Mouse (Mus musculus) spleen, postnatal 4 days (tissue): ENCODE measurements around the gene Ascc3.
A peak's percentile ranks its signal among the peaks of the same experiment; 100 is the strongest.

Experiments used
- DNase-seq, 2 experiments: peaks; one replicate each; pipeline ENCODE4 v3.0.0; 2022; ENCODE audit warnings: low spot score in 2 of 2

The Ascc3 gene

DNA sequence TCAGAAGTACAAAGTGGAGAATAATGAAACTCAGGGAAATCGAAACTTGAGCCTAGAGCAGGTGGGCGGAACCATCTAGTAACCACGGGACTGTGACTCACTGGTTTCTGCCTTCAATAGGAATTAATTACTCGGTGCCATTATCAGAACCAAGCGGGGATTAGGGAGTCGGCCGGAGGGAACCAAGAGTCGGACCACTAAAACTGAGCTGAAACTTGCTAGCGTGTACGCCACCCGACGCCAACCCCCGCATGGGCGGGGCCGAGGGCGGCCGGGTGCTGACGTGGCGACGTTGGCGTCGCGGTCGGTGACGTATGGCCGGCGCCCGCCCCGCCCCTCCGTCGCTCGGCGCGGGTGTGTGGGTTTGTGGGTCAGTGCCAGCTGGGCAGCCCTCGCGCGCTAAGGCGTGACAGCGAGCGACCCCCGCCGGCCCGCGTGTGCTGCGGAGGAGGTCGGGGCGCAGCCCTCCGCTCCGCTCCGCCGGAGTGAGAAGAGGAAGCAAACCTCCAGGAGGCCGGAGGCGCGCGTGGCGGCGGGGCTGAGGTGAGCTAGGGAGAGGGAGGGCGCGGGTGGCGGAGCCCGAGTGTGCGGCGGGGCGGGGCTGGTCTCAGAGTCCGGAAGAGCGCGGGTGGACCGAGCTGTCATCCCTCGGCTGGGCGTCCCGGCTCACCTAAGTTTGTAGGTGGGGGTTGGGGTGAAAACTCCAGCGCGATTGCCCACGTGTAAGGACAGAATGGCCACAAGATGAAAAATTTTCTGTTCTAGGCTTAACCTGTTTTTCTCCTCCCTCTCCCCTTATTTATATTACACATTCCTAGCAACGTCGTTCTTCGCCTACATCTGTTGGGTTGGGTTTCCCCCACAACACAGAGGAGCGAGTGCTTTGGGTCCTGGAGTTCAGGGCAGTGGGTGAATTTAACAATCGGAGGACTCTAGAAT lies at the start of gene Ascc3:
Gene Ascc3, plus strand, starts transcription at position 315 of the 939 bp plus-strand sequence.
- peak; percentile 91 to 95 for DNase-seq

GRCm38 (mm10) chr10:50584721-50585120 lies 7.7 kb upstream of the Ascc3 start:
- DNase-seq = no peak

- DNase-seq = no peak
Measured at GRCm38 (mm10) chr10:50586556-50586955, 5.9 kb upstream of the Ascc3 start.

DNA sequence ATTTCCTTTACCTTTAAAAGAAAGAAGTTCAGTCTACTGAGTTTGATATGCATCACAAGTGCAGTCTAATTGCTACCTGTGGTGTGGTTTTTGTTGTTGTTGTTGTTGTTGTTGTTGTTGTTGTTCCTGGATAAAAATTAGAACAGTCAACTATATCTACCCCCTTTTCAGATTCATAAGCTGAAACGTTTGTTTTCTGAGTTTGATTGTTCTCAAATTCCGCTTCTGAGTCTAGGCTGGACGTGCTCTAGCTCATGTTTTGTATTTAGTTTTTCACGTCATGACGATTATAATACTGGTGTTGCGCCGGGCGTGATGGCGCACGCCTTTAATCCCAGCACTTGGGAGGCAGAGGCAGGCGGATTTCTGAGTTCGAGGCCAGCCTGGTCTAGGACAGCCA lies 902 bp downstream of the Ascc3 start:
- no peak for DNase-seq

DNA sequence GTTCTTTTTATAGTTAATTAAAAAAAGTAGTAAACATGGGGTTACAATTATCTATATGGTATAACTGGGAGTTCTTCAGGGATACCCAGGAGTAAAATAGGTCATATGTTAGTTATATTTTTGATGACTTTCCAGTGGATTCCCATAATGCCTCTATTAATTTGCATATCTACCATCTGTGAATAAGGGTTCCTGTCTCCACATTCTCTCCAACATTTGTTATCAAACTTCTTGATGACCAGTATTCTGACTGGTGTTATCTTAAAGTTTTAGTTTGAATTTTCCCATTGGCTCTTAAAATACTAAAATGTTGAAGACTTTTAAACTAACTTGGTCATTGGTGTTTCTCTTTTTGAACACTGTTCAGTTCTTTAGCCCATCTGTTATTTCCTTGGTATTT lies 2.9 kb downstream of the Ascc3 start:
- no peak for DNase-seq

- DNase-seq = no peak
Measured at GRCm38 (mm10) chr10:50604919-50605318, 12.4 kb downstream of the Ascc3 start.

GRCm38 (mm10) chr10:50613840-50614239 lies 21.4 kb downstream of the Ascc3 start:
- DNase-seq = no peak

DNA sequence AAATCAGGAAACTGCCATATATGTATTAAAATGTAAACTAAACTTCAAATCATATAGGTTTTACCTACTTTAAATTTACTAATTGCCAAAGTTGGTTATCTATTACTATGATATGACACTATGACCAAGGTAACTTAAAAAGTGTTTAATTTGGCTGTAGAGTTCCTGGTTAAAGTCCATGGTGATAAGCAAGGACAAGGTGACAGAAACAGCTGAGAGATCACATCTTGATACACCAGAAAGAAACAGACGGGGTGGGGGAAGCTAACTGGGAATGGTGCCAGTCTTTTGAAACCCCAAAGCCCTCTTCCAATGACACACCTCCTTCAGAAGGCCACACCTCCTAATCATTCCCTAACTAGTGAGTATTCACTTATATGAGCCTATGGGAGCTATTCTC lies 33.4 kb downstream of the Ascc3 start:
- no peak for DNase-seq

DNA sequence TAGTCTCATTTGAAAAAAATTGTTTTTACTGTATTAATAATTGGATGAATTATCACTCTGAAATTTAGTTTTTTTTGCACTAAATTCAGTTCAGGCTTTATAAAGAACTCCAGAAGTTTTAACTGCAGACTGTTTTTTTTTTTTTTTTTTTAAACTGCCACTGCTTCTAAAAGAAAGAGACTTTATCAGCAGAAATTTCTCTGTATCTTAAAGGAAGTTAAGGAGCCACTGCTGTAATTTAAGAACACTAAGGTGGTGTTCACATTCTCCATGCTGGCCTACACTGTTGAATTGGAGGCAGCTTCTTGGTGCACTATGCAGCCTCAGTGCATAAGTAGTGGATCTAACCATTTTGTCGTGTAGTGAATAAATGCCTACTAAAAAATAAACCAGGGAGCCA lies 47.1 kb downstream of the Ascc3 start:
- no peak for DNase-seq

- no peak for DNase-seq
Measured at GRCm38 (mm10) chr10:50650612-50651011, 58.1 kb downstream of the Ascc3 start.

- no peak for DNase-seq
Measured at GRCm38 (mm10) chr10:50653551-50653950, 61.1 kb downstream of the Ascc3 start.

DNA sequence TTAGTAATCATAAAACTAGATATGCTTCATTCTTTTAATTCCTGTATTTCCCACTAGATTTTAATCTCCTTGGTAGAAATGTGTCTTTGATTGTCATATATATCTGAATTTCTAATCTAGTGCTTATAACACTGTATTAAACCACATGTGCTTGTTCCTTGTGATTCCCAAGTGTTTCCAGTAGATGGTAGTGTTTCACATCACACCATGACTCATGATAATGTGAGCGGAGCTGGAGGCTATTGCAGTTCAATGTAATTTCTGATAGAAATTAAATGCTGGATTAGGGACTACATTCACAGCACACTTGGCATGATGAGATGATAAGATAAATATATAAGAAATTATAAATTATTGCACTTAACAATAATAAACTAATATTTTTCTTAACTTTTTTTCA lies 64.9 kb downstream of the Ascc3 start:
- DNase-seq = no peak

GRCm38 (mm10) chr10:50671517-50671916 lies 79.0 kb downstream of the Ascc3 start:
- no peak for DNase-seq

DNA sequence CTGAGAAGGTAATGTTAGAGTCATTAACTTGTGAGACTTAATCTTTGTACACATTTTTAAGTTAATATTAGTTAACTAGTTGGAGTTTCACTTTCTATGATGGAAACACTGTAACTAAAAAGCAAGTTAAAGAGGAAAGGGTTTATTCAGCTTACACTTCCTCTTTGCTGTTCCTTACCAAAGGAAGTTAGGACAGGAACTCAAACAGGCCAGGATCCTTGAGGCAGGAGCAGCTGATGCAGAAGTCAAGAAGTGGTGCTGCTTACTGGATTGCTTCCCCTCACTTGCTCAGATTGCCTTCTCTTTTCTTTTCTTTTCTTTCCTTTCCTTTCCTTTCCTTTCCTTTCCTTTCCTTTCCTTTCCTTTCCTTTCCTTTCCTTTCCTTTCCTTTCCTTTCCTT lies 97.9 kb downstream of the Ascc3 start:
- DNase-seq = no peak

DNA sequence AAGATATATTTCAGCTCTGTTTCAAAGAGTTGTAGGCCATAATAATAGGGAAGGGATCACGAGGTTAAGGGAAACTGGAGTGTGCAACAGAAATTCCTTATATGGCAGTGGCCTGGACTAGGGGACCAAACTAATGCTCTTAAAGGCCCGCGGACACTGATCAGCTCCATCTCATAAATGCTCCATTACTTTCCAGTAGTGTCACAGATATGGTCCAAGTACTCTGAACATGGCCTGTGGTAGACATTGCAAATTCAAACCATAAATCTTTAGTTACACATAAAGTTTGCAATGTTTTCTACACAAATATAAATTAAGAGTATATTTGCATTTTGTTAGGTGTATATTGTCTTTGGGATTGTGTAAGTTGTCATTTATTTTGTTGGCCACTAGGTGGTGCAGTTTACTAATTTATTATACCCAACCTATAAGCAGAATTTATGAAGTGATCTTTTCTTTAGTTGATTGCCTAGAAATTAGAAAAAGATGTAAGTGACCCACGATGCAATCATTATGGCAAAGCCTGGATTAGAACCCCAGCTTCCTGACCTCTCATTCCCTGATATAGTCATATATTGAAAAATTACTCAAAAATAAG lies 106.5 kb downstream of the Ascc3 start:
- DNase-seq = no peak

DNA sequence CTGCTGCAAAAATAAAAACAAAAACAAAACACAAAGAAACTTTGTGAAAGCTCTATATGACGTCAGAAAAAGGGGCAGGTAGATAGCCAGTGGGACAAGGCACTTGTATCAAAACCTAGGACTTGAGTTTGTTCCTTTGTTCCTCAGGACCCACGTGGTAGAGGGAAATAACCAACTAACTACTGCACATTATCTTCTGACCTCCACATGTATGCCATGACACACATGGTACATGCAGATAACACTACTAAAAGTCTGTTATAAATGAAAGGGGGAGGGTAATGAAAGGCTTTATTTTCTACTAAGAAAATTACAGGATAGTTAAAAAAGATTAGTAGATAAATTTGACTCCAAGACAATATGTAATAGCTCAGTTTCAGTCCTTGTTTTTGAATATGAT lies 109.3 kb downstream of the Ascc3 start:
- no peak for DNase-seq

- DNase-seq = no peak
Measured at GRCm38 (mm10) chr10:50702361-50702760, 109.9 kb downstream of the Ascc3 start.

GRCm38 (mm10) chr10:50704202-50704601 lies 111.7 kb downstream of the Ascc3 start:
- peak in 1 of 2 experiments; percentile 14 for DNase-seq

- no peak for DNase-seq
Measured at GRCm38 (mm10) chr10:50704898-50705297, 112.4 kb downstream of the Ascc3 start.

DNA sequence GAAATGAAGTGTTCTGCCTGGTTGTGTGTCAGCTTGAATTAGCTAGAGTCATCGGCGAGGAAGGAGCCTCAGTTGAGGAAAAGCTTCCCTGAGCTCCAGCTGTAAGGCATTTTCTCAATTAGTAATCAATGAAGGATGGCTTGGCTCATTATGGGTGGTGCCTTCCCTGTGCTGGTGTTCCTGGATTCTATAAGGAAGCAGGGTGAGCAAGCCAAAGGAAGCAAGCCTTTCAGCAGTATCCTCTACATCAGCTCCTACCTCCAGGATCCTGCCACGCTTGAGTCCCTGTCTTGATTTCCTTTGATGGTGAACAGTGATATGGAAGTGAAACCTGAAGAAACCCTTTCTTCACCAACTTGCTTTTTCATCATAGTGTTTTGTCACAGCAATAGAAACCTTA lies 118.8 kb downstream of the Ascc3 start:
- DNase-seq = no peak

- DNase-seq = no peak
Measured at GRCm38 (mm10) chr10:50711765-50712164, 119.3 kb downstream of the Ascc3 start.

GRCm38 (mm10) chr10:50733459-50733858 lies 141.0 kb downstream of the Ascc3 start:
- no peak for DNase-seq

- DNase-seq = no peak
Measured at GRCm38 (mm10) chr10:50762069-50762468, 169.6 kb downstream of the Ascc3 start.
